Mouse (Mus musculus) E14TG2a.4 (cell line): ENCODE results near the gene St6galnac3.

Source experiments
- CTCF ChIP-seq: conservative IDR thresholded peaks from 2 replicates; pipeline ENCODE4 v1.5.1; 2014; ENCODE audit warnings: low read length
- NANOG ChIP-seq: IDR thresholded peaks from 2 replicates; pipeline ENCODE4 v1.6.1; 2014; ENCODE audit warnings: borderline replicate concordance, low read length, mixed read lengths
- POU5F1 ChIP-seq: IDR thresholded peaks from 2 replicates; pipeline ENCODE4 v1.6.1; 2014; ENCODE audit warnings: low read length, borderline replicate concordance

DNA sequence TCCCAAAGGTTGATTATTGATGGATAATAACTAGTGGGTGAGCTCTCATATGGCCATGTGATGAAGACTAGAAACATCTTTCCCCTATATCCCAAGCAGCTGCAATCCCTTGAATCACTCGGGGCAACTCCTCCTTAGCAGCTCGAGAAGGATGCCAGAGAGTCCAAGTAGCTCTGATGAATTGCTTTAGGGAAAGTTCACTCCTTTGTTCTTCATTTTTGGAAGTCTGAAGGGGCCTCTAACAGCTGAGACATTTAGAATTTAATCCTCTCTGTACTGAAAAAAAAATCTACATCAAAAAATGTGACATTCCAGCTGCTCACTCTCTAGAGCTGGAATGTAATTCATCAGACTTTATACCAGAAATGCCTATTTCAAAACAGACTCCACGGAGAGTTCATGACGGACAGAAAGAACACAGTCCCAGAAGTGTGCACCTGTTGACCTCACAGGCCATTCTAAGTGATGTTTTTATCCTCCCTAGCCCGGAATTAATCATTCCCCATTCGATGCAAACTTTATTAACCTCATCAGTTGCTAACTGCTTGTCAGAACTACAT is 211.4 kb downstream of the St6galnac3 start:
- TF ChIP-seq CTCF (no peak), POU5F1 (no peak), NANOG (no peak)
